Mouse (Mus musculus): Measurements from ENCODE around the gene AC131692.1.
A peak's percentile ranks its signal among the peaks of the same experiment; 100 is the strongest.
"Not testable (repeated sequence)": the region's sequence is repeated elsewhere in the genome, so short reads cannot be mapped to it uniquely, and the experiment has no call there.

Gene AC131692.1

DNA sequence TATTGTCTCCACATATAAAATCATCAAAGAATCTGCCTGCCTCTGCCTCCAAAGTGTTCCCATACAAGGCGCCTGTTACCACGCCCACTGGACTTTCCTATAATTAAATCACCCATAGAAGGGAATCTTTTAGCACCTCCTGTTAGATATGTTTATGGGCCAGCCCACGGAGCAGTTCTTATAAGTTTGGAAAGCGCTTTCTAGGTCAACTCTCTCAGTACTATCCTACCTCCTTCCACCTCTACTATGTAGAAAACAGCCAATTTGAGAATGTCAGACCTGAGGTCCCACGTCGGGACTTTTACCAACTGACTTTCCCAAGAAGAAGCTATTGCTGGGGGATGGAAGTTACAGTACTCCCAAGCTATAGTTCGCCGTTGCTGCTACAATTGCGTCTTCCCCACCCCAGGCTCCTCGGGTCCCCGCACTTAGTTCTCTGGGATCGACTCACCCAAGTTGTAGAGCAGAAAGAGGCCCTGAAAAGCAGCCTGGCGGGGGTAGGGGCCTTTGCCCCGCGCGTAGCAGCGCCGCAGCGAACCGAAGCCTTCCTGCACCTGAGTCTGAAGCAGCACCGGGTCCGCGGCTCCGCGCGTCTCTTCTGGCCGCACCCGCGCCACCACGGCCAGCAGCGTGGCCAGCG lies 23.2 kb downstream of the AC131692.1 start:
- DNase-seq (ENCODE audit: low spot score) = no peak

DNA sequence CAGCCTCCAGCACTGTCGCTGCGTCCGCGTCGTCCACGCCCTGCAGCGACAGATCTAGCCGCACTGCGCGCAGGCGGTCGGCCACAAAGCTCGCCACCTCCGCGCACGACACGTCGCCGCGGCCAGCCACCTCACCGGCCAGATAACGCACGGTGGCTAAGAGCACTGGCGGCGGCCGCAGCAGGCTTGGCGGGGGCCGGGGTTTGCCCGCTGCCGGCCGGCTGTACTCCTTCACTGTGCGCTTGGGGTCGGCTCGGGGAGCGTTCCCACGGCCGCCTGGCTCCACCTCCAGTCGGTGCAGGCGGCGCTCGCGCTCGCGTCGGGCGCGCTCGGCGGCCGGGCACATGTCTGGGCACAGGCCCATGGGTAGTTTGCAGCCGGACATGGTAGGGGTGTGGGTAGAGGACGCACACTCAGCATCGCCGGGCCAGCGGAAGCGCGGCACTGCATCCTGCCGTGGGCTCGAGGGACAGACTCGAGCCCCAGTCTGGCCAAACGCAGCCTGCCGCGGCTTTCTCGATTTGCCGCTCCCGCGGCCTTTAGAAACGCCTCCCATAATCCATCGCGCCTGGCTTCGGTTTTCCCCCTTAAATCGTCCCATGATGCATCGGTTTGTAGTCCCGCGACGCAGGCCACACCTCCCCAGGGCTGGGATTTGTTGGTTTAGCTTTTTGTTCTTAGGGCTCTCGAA lies 23.9 kb downstream of the AC131692.1 start, which contains the start of gene Sac3d1:
TSS of gene Sac3d1 (minus strand) at position 665 of the 691 bp plus-strand sequence.
- DNase-seq (ENCODE audit: low spot score) = peak; percentile 90

GRCm38 (mm10) chr19:6118677-6119185 lies 24.5 kb downstream of the AC131692.1 start:
- DNase-seq (ENCODE audit: low spot score) = peak; percentile 65

GRCm38 (mm10) chr19:6121761-6122160 lies 27.5 kb downstream of the AC131692.1 start:
- DNase-seq (ENCODE audit: low spot score) = no peak

DNA sequence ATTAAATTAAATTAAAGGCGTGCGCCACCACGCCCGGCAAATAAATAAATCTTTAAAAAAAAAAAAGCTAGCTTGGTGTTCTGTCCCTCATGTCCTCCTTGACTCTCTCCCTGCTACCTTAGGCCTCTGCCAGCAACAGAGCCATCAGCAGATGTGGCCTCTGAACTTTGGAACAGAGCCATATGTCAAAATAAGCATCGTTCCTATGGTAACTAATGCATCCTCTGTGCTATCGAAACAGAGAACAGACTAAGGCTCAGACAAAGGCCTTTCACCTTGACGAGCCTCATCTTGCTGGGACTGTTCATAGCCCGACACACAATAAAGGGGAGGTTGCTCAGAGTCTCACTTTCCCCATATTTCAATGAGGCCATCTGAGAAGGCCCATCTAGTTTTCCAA lies 29.1 kb downstream of the AC131692.1 start:
- no peak for DNase-seq (ENCODE audit: low spot score)

DNA sequence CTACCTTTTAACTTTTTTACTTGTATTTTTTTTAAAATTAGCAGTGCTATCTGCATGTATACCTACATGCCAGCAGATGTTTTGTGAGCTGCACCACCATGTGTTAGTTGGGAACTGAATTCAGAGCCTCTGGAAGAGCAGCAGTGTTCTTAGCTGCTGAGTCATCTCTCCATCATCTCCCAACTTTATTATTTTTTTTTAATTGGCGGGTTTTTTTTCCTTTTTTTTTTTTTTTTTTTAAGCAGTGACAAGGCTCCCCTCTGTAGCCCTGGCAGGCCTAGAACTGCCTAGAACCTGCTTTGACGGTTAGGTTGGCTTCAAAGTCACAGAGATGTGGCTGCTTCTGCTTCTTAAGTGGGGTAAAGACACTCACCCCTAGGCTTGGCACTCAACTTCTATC lies 30.7 kb downstream of the AC131692.1 start:
- no peak for DNase-seq (ENCODE audit: low spot score)

DNA sequence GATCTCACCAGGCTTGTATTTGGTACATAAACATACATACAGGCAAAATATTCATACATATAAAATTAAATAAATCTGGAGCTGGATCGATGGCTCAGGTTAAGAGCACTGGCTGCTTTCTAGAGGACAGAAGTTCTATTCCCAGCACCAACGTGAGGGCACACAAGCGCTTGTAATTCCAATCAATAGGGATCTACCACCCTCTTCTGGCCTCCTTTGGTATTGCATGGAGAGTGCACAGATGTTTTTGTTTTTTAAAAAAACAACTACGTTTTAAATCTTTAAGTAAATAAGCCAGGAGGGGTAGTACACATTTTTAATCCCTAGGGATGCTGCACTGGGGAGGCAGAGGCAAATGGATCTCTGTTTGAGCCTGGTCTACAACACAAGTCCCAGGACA lies 32.1 kb downstream of the AC131692.1 start:
- peak; percentile 75 for DNase-seq (ENCODE audit: low spot score)

DNA sequence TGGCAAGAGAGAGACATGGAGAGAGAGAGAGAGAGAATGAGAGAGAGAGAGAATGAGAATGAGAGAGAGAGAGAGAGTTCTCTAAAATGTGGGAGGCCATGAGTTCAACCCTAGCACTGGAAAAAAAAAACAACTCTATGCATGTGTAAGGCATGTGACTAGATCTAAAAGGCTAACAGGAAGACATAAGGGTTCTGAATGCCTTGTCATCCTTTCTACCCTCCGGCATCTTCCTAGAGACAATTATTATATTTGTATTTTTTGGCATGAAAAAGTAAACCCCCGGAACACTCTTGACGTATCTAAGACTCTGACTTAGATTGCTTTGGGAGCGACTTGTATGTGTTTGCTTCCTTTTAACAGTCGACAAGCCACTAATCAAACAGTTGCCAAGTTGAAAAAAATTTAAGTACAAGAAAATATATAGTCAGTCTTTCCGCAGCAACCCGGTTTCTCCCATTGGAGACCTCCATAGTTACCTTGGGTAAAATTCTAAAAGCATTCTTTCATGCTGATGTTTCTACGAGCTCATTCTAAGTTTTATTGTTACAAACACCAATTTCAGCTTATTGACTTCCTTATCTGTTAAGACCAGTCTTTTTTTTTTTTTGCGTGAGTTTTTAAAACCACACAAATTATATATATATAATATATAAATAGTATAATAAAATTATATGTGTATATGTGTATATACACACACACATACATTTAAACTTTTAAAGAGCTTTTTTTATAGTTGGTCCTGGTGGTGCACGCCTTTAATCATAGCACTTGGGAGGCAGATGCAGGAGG lies 32.8 kb downstream of the AC131692.1 start:
- no peak for DNase-seq (ENCODE audit: low spot score)

DNA sequence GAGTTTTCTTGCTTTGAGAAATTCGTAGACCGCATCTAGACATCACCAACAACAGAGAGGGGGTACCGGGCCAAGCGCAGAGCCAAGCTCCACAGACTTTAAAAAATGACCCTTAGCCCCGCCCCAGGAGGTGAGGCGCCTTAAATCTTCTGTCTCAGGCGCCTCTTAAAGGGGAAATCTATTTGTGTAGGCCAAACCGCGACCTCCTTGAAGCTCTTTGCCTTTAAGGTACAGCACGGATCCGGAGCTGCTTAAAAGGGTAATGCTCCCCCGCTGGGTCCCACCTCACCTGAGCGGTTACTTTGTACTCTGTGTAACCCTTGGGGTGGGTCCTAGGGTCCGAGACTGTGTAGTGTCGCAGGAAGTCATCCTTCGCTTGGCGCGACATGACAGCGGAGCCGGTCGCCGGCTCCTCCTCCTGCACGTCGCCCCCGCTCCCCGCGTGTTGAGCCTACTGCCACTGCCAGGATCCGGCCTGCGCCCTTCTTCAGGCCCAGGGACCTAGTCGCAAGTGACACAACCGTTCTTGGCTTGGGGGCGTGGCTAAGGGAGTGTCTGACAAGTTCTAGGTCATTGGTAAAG lies 33.6 kb downstream of the AC131692.1 start, which contains the start of gene Snx15:
TSS of gene Snx15 (minus strand) at position 545 of the 582 bp plus-strand sequence.
- DNase-seq (ENCODE audit: low spot score) = peak; percentile 95

DNA sequence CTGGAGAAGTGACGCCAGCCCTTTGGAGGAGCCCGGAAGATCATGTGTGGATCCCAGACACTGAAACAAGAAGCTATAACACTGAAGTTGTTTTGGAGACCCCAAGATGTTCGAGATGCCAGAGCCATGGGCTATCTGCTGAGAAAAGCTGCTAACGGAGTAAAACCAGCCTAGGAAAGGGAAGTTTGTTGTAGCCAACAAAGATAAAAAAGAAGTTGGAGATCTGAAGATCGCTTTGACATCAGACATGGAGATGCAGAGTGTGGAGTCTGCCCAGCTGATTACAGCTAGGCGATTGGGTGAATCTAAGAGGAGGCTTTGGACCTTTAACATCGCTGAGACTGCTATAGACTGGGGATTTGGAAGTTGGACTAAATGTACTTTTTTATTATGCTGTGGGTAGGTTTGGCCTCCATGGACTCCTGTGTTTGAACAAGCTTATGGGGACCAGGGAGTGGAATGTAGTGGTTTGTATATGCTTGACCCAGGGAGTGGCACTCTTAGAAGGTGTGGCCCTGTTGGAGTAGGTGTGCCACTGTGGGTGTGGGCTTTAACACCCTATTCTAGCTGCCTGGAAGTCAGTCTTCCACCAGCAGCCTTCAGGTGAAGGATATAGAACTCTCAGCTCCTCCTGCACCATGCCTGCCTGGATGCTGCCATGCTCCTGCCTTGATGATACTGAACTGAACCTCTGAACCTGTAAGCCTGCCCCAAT lies 36.4 kb downstream of the AC131692.1 start:
- DNase-seq (ENCODE audit: low spot score) = not testable (repeated sequence)

- no peak for DNase-seq (ENCODE audit: low spot score)
Measured at GRCm38 (mm10) chr19:6132171-6132827, 38.1 kb downstream of the AC131692.1 start.

- not testable (repeated sequence) for DNase-seq (ENCODE audit: low spot score)
Measured at GRCm38 (mm10) chr19:6133197-6133596, 39.0 kb downstream of the AC131692.1 start.

- DNase-seq (ENCODE audit: low spot score) = no peak
Measured at GRCm38 (mm10) chr19:6136397-6136796, 42.2 kb downstream of the AC131692.1 start.

DNA sequence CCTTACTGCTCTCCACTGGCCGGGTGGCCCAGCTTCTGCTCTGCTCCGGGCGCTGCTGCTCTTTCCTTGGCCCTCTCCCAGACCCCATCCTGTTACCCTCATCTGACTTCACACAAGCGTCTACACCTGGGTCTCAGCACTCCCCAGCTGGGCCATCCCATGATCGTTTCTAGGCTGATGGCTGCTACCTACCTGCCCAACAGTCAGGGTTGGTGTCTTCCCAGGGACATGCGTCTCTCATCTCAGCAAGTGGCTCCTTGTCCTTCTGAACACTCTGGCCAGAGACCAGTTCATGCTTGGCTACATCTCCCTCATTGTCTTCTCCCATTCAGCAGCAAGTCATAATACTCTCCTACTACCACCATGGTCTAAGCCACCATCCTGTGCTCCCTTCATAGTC lies 45.5 kb downstream of the AC131692.1 start:
- no peak for DNase-seq (ENCODE audit: low spot score)

GRCm38 (mm10) chr19:6140374-6140677 lies 46.1 kb downstream of the AC131692.1 start:
- DNase-seq (ENCODE audit: low spot score) = no peak

DNA sequence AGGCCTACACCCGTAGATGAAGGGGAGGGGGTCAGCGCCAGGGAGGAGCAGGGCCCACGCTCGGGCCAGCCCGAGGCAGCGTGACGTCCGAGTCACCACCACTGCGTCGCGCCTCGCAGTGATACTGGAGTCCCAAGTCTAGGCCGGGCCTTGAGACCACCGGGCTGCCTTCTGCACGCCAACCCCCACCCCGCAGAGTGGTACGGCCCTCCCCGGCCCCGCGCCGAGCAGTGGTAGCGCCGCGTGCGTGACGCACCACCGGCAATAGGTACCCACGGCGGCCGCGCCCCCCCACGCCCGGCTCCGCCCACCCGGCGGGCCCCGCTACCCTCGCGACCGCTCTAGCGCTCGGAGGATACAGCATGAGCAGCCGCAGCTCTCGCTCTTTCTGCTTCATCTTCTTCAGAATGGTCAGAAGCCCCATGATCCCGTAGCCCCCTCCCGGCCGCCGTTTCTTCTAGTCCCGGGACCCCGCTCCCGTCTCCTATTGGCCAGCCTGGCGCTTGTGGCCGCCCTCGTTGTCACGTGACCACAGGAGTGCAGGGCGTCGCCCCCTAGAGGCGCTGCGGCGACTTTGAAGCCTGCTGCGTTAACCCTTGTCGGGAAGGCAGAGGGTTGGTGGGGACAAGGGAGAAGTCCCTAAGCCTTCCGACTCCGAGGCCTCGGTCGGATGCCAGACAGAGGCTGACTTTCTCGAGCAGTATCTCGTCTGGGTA lies 46.6 kb downstream of the AC131692.1 start, which contains the start of gene Batf2:
TSS of gene Batf2 (plus strand) at position 306 of the 716 bp plus-strand sequence.
- peak; percentile 93 for DNase-seq (ENCODE audit: low spot score)

DNA sequence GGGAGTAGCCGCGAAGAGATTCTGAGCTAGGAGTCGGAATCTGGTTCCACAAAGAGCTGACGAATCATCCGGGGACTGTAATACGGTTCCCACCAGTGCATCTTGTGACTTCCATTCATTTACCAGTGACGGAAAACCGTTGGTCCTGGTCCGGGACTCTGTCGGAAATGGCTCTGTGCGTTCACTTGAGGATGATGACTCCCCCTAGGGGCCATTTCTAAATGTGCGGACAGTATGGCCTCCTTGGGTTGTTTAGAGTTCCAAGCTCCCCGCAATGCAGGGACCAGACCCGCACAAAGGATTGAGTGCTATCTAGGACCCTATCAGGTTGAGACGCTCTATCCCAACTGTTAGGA lies 47.2 kb downstream of the AC131692.1 start, which contains the start of gene Arl2:
TSS of gene Arl2 (minus strand) at position 155 of the 356 bp plus-strand sequence.
- DNase-seq (ENCODE audit: low spot score) = peak; percentile 80

DNA sequence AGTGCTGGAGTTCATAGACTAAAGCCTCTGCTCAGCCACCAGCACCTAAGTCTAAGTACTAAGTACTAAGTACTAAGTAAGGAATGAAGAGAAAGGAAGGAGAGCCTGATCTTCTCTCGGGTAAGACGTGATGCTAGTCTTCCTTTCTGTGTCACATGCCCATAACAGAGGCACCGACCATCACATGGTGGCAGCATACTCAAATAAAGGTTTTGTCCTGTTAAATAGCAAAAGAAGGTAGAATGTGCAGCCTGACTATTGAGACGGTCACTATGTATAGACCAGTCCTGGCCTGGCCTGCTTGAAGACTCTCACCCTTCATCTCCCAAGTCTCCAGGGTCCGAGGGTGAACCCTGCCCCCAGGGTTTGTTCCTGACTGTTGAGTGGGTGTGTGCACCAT lies 50.6 kb downstream of the AC131692.1 start:
- no peak for DNase-seq (ENCODE audit: low spot score)
